In the genomic region with DNA sequence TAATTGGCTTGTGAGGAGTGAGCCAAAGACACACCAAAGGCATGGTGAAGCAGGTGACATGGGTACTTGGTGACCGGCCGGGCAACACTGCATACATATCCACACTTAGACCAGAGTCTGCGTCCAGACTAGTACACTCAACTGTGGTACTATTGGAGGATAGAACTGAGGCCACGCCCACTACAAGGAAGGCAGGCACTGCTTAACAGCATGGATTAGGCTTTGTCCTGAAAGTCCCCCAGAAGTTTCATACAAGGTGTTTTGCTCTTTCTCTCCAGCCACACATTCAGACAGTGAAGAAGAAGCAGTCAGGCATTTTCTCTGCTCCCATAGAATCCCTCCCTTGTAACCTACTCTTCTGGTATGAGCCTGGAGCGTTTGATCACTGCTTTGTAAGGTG, we compare ENCODE assay signal across 8 mouse cellular contexts. TPM values are rescaled to one million over a fixed set of nuclear protein-coding genes. Genes with fewer than 3 reads are reported as not detected.
DNase-seq lines count a peak whose midpoint lies in the region; ATAC-seq and TF ChIP-seq lines count a peak whose summit lies in the region.

No protein-coding gene starts in this region.

- WGBS in intestine, embryonic 16.5 days: 2% methylated on average over 5 of the region's 5 CpGs
- WGBS in liver, embryonic 11.5 days: 2% methylated on average over 5 of the region's 5 CpGs
- 0% methylated on average over 5 of the region's 5 CpGs for WGBS in stomach, embryonic 15.5 days

- no peaks in the 10 kb centered on the region for H3K79me2 ChIP-seq in myocyte (ENCODE audit: control insufficient read depth, insufficient read depth)

- peak overlapping the region; percentile 86 for H3K4me2 ChIP-seq in intestine, embryonic 16.5 days (ENCODE audit: low read depth, low read length)
- H3K4me2 ChIP-seq in liver, embryonic 11.5 days: peak overlapping the region; percentile 75
- H3K4me2 ChIP-seq in myocyte (ENCODE audit: low read depth): peak overlapping the region; percentile 99
- peak overlapping the region; percentile 87 for H3K4me2 ChIP-seq in stomach, embryonic 15.5 days

- H3K36me3 ChIP-seq in intestine, embryonic 16.5 days (ENCODE audit: control insufficient read depth, insufficient read depth, low read length): peaks cover 10% of the 10 kb centered on the region
- H3K36me3 ChIP-seq in liver, embryonic 11.5 days (ENCODE audit: control insufficient read depth, insufficient read depth, low read length): peaks cover 10% of the 10 kb centered on the region
- H3K36me3 ChIP-seq in myocyte (ENCODE audit: control insufficient read depth, insufficient read depth): no peaks in the 10 kb centered on the region
- peaks cover 8% of the 10 kb centered on the region for H3K36me3 ChIP-seq in stomach, embryonic 15.5 days

- H3ac ChIP-seq in myocyte (ENCODE audit: control insufficient read depth, insufficient read length): peak overlapping the region; percentile 47

- ATAC-seq in granulocyte monocyte progenitor cell, adult 5-6 weeks (replicated peaks; ENCODE audit: poor library complexity, severe bottlenecking): peak; percentile 31
- ATAC-seq in intestine, embryonic 16.5 days: peak; percentile 69
- peak; percentile 71 for ATAC-seq in liver, embryonic 11.5 days (replicated peaks; ENCODE audit: low FRiP score)
- peak; percentile 79 for ATAC-seq in stomach, embryonic 15.5 days (ENCODE audit: insufficient read depth, low FRiP score, low read depth)

- TF ChIP-seq CTCF in left cerebral cortex, adult 2 months (IDR thresholded peaks at IDR 0.05): no peak

- intact Hi-C loops in left cerebral cortex, adult 2 months (cut with DNase I): loop anchor here (1.0 kb wide), 1 partner anchor 9 kb away; a partner anchor contains a TSS

- TF ChIP-seq POLR2A in myocyte (IDR thresholded peaks at IDR 0.05; ENCODE audit: insufficient read length, low read depth): peak; percentile 44

- H3K9ac ChIP-seq in intestine, embryonic 16.5 days (ENCODE audit: low read depth, low read length): peak overlapping the region; percentile 90
- peak overlapping the region; percentile 77 for H3K9ac ChIP-seq in liver, embryonic 11.5 days (ENCODE audit: low read depth, low read length)
- H3K9ac ChIP-seq in stomach, embryonic 15.5 days: peak overlapping the region; percentile 75; the same call in 1 of the 2 replicates

- H3K27me3 ChIP-seq in intestine, embryonic 16.5 days (replicated peaks; ENCODE audit: control insufficient read depth, insufficient read depth, low read length): no peaks in the 10 kb centered on the region
- no peaks in the 10 kb centered on the region for H3K27me3 ChIP-seq in liver, embryonic 11.5 days (replicated peaks; ENCODE audit: control insufficient read depth, insufficient read depth, low read length)
- H3K27me3 ChIP-seq in myocyte (ENCODE audit: control insufficient read depth, insufficient read depth, insufficient read length): no peaks in the 10 kb centered on the region
- H3K27me3 ChIP-seq in stomach, embryonic 15.5 days (replicated peaks): no peaks in the 10 kb centered on the region

- no peaks in the 10 kb centered on the region for H3K9me3 ChIP-seq in intestine, embryonic 16.5 days (ENCODE audit: control insufficient read depth, low read length)
- H3K9me3 ChIP-seq in liver, embryonic 11.5 days (ENCODE audit: control insufficient read depth, low read length): no peaks in the 10 kb centered on the region
- H3K9me3 ChIP-seq in stomach, embryonic 15.5 days: no peaks in the 10 kb centered on the region

- peak in 1 of 2 experiments; percentile 40 for DNase-seq in left cerebral cortex, adult 2 months (ENCODE audit: extremely low spot score in 1 of 2, low spot score in 2 of 2)
- no peak for DNase-seq in left cerebral cortex, adult 11 months (ENCODE audit: low spot score)
- DNase-seq in embryo, embryonic 10.5 days (ENCODE audit: low spot score): peak; percentile 90
- DNase-seq in liver, embryonic 11.5 days (ENCODE audit: low spot score): peak; percentile 65

- peak overlapping the region; percentile 83 for H3K27ac ChIP-seq in left cerebral cortex, adult 2 months
- peak overlapping the region; percentile 97 for H3K27ac ChIP-seq in intestine, embryonic 16.5 days (ENCODE audit: low read length)
- peak overlapping the region; percentile 95; the same call in 1 of the 2 replicates for H3K27ac ChIP-seq in liver, embryonic 11.5 days (ENCODE audit: low read depth, low read length)
- H3K27ac ChIP-seq in stomach, embryonic 15.5 days: peak overlapping the region; percentile 95

- H3K4me3 ChIP-seq in left cerebral cortex, adult 2 months: peak overlapping the region; percentile 75
- peak overlapping the region; percentile 93 for H3K4me3 ChIP-seq in intestine, embryonic 16.5 days (ENCODE audit: low read length)
- peak overlapping the region; percentile 66 for H3K4me3 ChIP-seq in liver, embryonic 11.5 days (ENCODE audit: low read depth, low read length)
- H3K4me3 ChIP-seq in myocyte: peak overlapping the region; percentile 76
- H3K4me3 ChIP-seq in stomach, embryonic 15.5 days (replicated peaks): peak overlapping the region; percentile 81

- peaks cover 10% of the 10 kb centered on the region for H3K4me1 ChIP-seq in intestine, embryonic 16.5 days (ENCODE audit: control insufficient read depth, insufficient read depth, low read length)
- H3K4me1 ChIP-seq in liver, embryonic 11.5 days (replicated peaks; ENCODE audit: control insufficient read depth, insufficient read depth, low read length): peaks cover 13% of the 10 kb centered on the region
- peaks cover 9% of the 10 kb centered on the region; the same call in 1 of the 2 replicates for H3K4me1 ChIP-seq in stomach, embryonic 15.5 days

TF ChIP-seq in myocyte, 11 proteins besides CTCF, POLR2A, EP300 and RAD21:
- TF ChIP-seq SRF (IDR thresholded peaks at IDR 0.05; ENCODE audit: control insufficient read depth, insufficient read length, low read depth) (no peak), POLR2AphosphoS2 (IDR thresholded peaks at IDR 0.05; ENCODE audit: insufficient read length, low read depth) (peak; percentile 55)

RNA-seq across cellular contexts. Expression of a gene that starts 1.2 kb away (rescaled TPM):
- total RNA-seq in left cerebral cortex, adult 2 months (2021): 10 to 100 TPM; 21.0 to 30.7 TPM
- total RNA-seq in granulocyte monocyte progenitor cell, adult 5-6 weeks (2014; fragmentation: Nextera tagmentation): 79.4 and 107 TPM in 2 replicates
- 199 and 236 TPM in 2 replicates for total RNA-seq in granulocyte monocyte progenitor cell, adult 5-6 weeks (2017)
- polyA plus RNA-seq in intestine, embryonic 16.5 days (2015; fragmentation: Nextera tagmentation; extraction: Ambion mirVana): 72.2 and 78.3 TPM in 2 replicates
- polyA plus RNA-seq in liver, embryonic 11.5 days (2014; fragmentation: Nextera tagmentation; extraction: Ambion mirVana): 89.0 and 117 TPM in 2 replicates
- 24.5 TPM for polyA plus RNA-seq in myocyte (2012; fragmentation: generic; extraction: Trizol)
- polyA plus RNA-seq in stomach, embryonic 15.5 days (2015; fragmentation: Nextera tagmentation; extraction: Ambion mirVana): 88.9 and 92.0 TPM in 2 replicates

RNA-seq across cellular contexts. Expression of a gene that starts 9.9 kb away (rescaled TPM):
- 10 to 100 TPM; 15.2 to 15.6 TPM for total RNA-seq in left cerebral cortex, adult 2 months (2021)
- 56.0 and 71.4 TPM in 2 replicates for total RNA-seq in granulocyte monocyte progenitor cell, adult 5-6 weeks (2014; fragmentation: Nextera tagmentation)
- total RNA-seq in granulocyte monocyte progenitor cell, adult 5-6 weeks (2017): 166 and 248 TPM in 2 replicates
- 60.8 and 70.0 TPM in 2 replicates for polyA plus RNA-seq in intestine, embryonic 16.5 days (2015; fragmentation: Nextera tagmentation; extraction: Ambion mirVana)
- 109 and 113 TPM in 2 replicates for polyA plus RNA-seq in liver, embryonic 11.5 days (2014; fragmentation: Nextera tagmentation; extraction: Ambion mirVana)
- polyA plus RNA-seq in myocyte (2012; fragmentation: generic; extraction: Trizol): 22.3 TPM
- polyA plus RNA-seq in stomach, embryonic 15.5 days (2015; fragmentation: Nextera tagmentation; extraction: Ambion mirVana): 63.1 and 65.6 TPM in 2 replicates

RNA-seq across cellular contexts. Expression of a gene that starts 45.3 kb away (rescaled TPM):
- total RNA-seq in left cerebral cortex, adult 2 months (2021): 10 to 100 TPM; 85.7 to 86.1 TPM
- 143 and 148 TPM in 2 replicates for total RNA-seq in granulocyte monocyte progenitor cell, adult 5-6 weeks (2014; fragmentation: Nextera tagmentation)
- total RNA-seq in granulocyte monocyte progenitor cell, adult 5-6 weeks (2017): 169 and 203 TPM in 2 replicates
- polyA plus RNA-seq in intestine, embryonic 16.5 days (2015; fragmentation: Nextera tagmentation; extraction: Ambion mirVana): 41.9 and 47.2 TPM in 2 replicates
- polyA plus RNA-seq in liver, embryonic 11.5 days (2014; fragmentation: Nextera tagmentation; extraction: Ambion mirVana): 130 and 136 TPM in 2 replicates
- polyA plus RNA-seq in myocyte (2012; fragmentation: generic; extraction: Trizol): 34.0 TPM
- polyA plus RNA-seq in stomach, embryonic 15.5 days (2015; fragmentation: Nextera tagmentation; extraction: Ambion mirVana): 60.3 and 69.1 TPM in 2 replicates
